25 mouse cellular contexts compared by ENCODE assay signal in the genomic region with DNA sequence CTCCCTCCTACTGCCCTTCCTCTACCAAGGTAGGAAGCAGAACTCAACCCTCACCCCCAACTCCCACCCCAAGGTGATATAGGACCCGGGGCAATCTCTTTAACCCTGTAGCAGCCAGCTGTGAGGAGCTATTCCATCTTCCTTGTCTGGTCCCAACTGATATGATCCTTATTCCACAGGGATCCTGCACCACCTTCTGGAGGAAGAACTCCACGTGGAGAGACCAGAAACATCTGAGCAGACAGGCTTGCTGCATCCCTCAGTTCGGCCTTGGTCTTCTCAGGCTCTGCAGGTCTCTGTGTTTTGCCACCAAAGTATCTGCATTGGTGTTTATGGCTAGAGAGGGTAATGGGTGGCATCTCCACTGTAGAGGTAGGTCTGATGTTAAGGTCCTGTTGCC. TPM values are rescaled to one million over a fixed set of nuclear protein-coding genes. Genes with fewer than 3 reads are reported as not detected.
DNase-seq lines count a peak whose midpoint lies in the region; ATAC-seq and TF ChIP-seq lines count a peak whose summit lies in the region.
"Had no signal": no experiment of that assay in that cellular context is flagged by ENCODE, and none has a peak within 500 bp of the region (broad histone marks: within the 10 kb centered on the region; RNA-seq: fewer than 3 reads in every experiment).

No protein-coding gene starts in this region.

- no peak overlapping the region for H3K4me2 ChIP-seq in midbrain, postnatal 0 days (ENCODE audit: low read depth, low read length, poor library complexity, severe bottlenecking)
- no peak overlapping the region for H3K4me2 ChIP-seq in midbrain, embryonic 13.5 days (replicated peaks)
- H3K4me2 ChIP-seq: embryonic facial prominence, embryonic 12.5 days; heart, embryonic 12.5 days; hindbrain, embryonic 12.5 days; limb, embryonic 15.5 days; midbrain, embryonic 15.5 days; neural tube, embryonic 13.5 days had no signal

- no peaks in the 10 kb centered on the region for H3K79me2 ChIP-seq in heart, adult 2 months (replicated peaks; ENCODE audit: control insufficient read depth, insufficient read depth, low read length)

- TF ChIP-seq CTCF in heart, adult 2 months (IDR thresholded peaks at IDR 0.05) = peak; percentile 46
- peak; percentile 54 for TF ChIP-seq CTCF in layer of hippocampus, adult 2 months (conservative IDR thresholded peaks at IDR 0.05)
- TF ChIP-seq CTCF in midbrain, postnatal 0 days (IDR thresholded peaks at IDR 0.05) = peak; percentile 38

- H3K36me3 ChIP-seq in heart, adult 2 months (ENCODE audit: control insufficient read depth, insufficient read depth, low read length) = no peaks in the 10 kb centered on the region
- no peaks in the 10 kb centered on the region for H3K36me3 ChIP-seq in midbrain, postnatal 0 days (ENCODE audit: insufficient read depth, low read length)
- H3K36me3 ChIP-seq in midbrain, embryonic 13.5 days = no peaks in the 10 kb centered on the region
- H3K36me3 ChIP-seq: embryonic facial prominence, embryonic 12.5 days; G1E; heart, embryonic 12.5 days; hindbrain, embryonic 12.5 days; limb, embryonic 15.5 days; midbrain, embryonic 15.5 days; neural tube, embryonic 13.5 days had no signal

- no peak for DNase-seq in heart, adult 2 months
- no peak for DNase-seq in heart, adult 18-20 months
- DNase-seq in layer of hippocampus, adult 2 months (ENCODE audit: low spot score in 2 of 2) = no peak
- DNase-seq in layer of hippocampus, adult 11-12 months (ENCODE audit: low spot score) = no peak
- DNase-seq in midbrain, postnatal 0 days (ENCODE audit: low spot score) = no peak
- DNase-seq in urinary bladder, postnatal 4 days (ENCODE audit: low spot score in 2 of 2) = no peak
- DNase-seq: adrenal gland, adult 2 months; cerebellum, adult 11-12 months; cerebellum, postnatal 10 days; heart, postnatal 14 days; layer of hippocampus, adult 9-11 months; left cerebral cortex, postnatal 4 days; lung, adult 18-20 months; lung, postnatal 4 days; retina, postnatal 1 day; thymus, postnatal 25 days had no signal

- no peak overlapping the region for H3K9ac ChIP-seq in heart, adult 2 months (ENCODE audit: low read depth, low read length)
- H3K9ac ChIP-seq in midbrain, postnatal 0 days (replicated peaks; ENCODE audit: low read length, poor library complexity, severe bottlenecking) = no peak overlapping the region
- no peak overlapping the region for H3K9ac ChIP-seq in midbrain, embryonic 13.5 days (replicated peaks)
- H3K9ac ChIP-seq: embryonic facial prominence, embryonic 12.5 days; heart, embryonic 12.5 days; hindbrain, embryonic 12.5 days; limb, embryonic 15.5 days; midbrain, embryonic 15.5 days; neural tube, embryonic 13.5 days had no signal

- intact Hi-C loops in heart, adult 2 months (cut with DNase I) = loop anchor here (5.0 kb wide), 1 partner anchor 59 kb away; no protein-coding TSS in a partner anchor

- H3K4me3 ChIP-seq in heart, adult 2 months = no peak overlapping the region
- no peak overlapping the region for H3K4me3 ChIP-seq in layer of hippocampus, adult 2 months
- H3K4me3 ChIP-seq in midbrain, postnatal 0 days (ENCODE audit: low read depth, low read length) = no peak overlapping the region
- H3K4me3 ChIP-seq in midbrain, embryonic 13.5 days (replicated peaks) = no peak overlapping the region
- H3K4me3 ChIP-seq: embryonic facial prominence, embryonic 12.5 days; heart, embryonic 12.5 days; hindbrain, embryonic 12.5 days; limb, embryonic 15.5 days; midbrain, embryonic 15.5 days; myocyte; neural tube, embryonic 13.5 days had no signal

- TF ChIP-seq EP300 in heart, adult 2 months (IDR thresholded peaks at IDR 0.05; ENCODE audit: insufficient read depth, low read depth, low read length) = no peak

- 44% methylated on average over 3 of the region's 3 CpGs for WGBS in heart, adult 2 months
- WGBS in midbrain, postnatal 0 days = 51% methylated on average over 3 of the region's 3 CpGs
- 68% methylated on average over 3 of the region's 3 CpGs for WGBS in midbrain, embryonic 13.5 days

- no peak for TF ChIP-seq POLR2A in heart, adult 2 months (IDR thresholded peaks at IDR 0.05; ENCODE audit: insufficient read depth, low read depth, low read length)

- no peak overlapping the region for H3K27ac ChIP-seq in heart, adult 2 months
- no peak overlapping the region for H3K27ac ChIP-seq in layer of hippocampus, adult 2 months
- no peak overlapping the region for H3K27ac ChIP-seq in midbrain, postnatal 0 days (ENCODE audit: low read depth, low read length)
- no peak overlapping the region for H3K27ac ChIP-seq in midbrain, embryonic 13.5 days
- H3K27ac ChIP-seq: embryonic facial prominence, embryonic 12.5 days; hindbrain, embryonic 12.5 days; limb, embryonic 15.5 days; midbrain, embryonic 15.5 days; neural tube, embryonic 13.5 days had no signal

- ATAC-seq in midbrain, postnatal 0 days (ENCODE audit: low FRiP score) = no peak
- no peak for ATAC-seq in midbrain, embryonic 13.5 days
- ATAC-seq: midbrain, embryonic 15.5 days had no signal

- H3K4me1 ChIP-seq in heart, adult 2 months (ENCODE audit: control insufficient read depth, insufficient read depth, low read length) = no peaks in the 10 kb centered on the region
- no peaks in the 10 kb centered on the region for H3K4me1 ChIP-seq in midbrain, postnatal 0 days (ENCODE audit: insufficient read depth, low read length)
- H3K4me1 ChIP-seq in midbrain, embryonic 13.5 days (replicated peaks) = no peaks in the 10 kb centered on the region
- H3K4me1 ChIP-seq: embryonic facial prominence, embryonic 12.5 days; hindbrain, embryonic 12.5 days; midbrain, embryonic 15.5 days; neural tube, embryonic 13.5 days had no signal

- H3K27me3 ChIP-seq in heart, adult 2 months (ENCODE audit: control insufficient read depth, insufficient read depth, low read length) = no peaks in the 10 kb centered on the region
- no peaks in the 10 kb centered on the region for H3K27me3 ChIP-seq in midbrain, postnatal 0 days (ENCODE audit: insufficient read depth, low read length)
- H3K27me3 ChIP-seq in midbrain, embryonic 13.5 days = no peaks in the 10 kb centered on the region
- H3K27me3 ChIP-seq: embryonic facial prominence, embryonic 12.5 days; heart, embryonic 12.5 days; hindbrain, embryonic 12.5 days; limb, embryonic 15.5 days; midbrain, embryonic 15.5 days; neural tube, embryonic 13.5 days had no signal

- no peaks in the 10 kb centered on the region for H3K9me3 ChIP-seq in midbrain, postnatal 0 days (ENCODE audit: low read length)
- no peaks in the 10 kb centered on the region for H3K9me3 ChIP-seq in midbrain, embryonic 13.5 days
- H3K9me3 ChIP-seq: embryonic facial prominence, embryonic 12.5 days; G1E; heart, embryonic 12.5 days; hindbrain, embryonic 12.5 days; limb, embryonic 15.5 days; midbrain, embryonic 15.5 days; neural tube, embryonic 13.5 days had no signal

RNA-seq across cellular contexts. Expression of gene Snn, which starts 29.4 kb away (rescaled TPM):
- 10 to 100 TPM; 22.6 to 32.3 TPM for total RNA-seq in heart, adult 2 months (2021)
- polyA plus RNA-seq in heart, adult 2 months (2012; rRNA removed) = 23.9 and 32.2 TPM in 2 replicates
- 10 to 100 TPM; 24.6 to 26.5 TPM for total RNA-seq in heart, adult 18-20 months (2021)
- total RNA-seq in layer of hippocampus, adult 2 months (2021) = 100 to 1,000 TPM; 171 TPM
- 241 and 278 TPM in 2 replicates for total RNA-seq in midbrain, postnatal 0 days (2014; rRNA removed)
- 122 and 130 TPM in 2 replicates for polyA plus RNA-seq in midbrain, postnatal 0 days (2015; fragmentation: Nextera tagmentation; extraction: Ambion mirVana)
- 133 and 140 TPM in 2 replicates for polyA plus RNA-seq in midbrain, embryonic 13.5 days (2015; fragmentation: Nextera tagmentation; extraction: Ambion mirVana)

RNA-seq across cellular contexts. Expression of gene Litaf, which starts 34.6 kb away (rescaled TPM):
- 10 to 100 TPM; 19.6 to 25.0 TPM for total RNA-seq in heart, adult 2 months (2021)
- polyA plus RNA-seq in heart, adult 2 months (2012; rRNA removed) = 38.1 and 47.3 TPM in 2 replicates
- 10 to 100 TPM; 17.1 to 20.8 TPM for total RNA-seq in heart, adult 18-20 months (2021)
- total RNA-seq in layer of hippocampus, adult 2 months (2021) = 10 to 100 TPM; 14.1 to 14.5 TPM
- 19.0 and 22.4 TPM in 2 replicates for total RNA-seq in midbrain, postnatal 0 days (2014; rRNA removed)
- polyA plus RNA-seq in midbrain, postnatal 0 days (2015; fragmentation: Nextera tagmentation; extraction: Ambion mirVana) = 20.5 and 20.7 TPM in 2 replicates
- 31.5 and 33.5 TPM in 2 replicates for polyA plus RNA-seq in midbrain, embryonic 13.5 days (2015; fragmentation: Nextera tagmentation; extraction: Ambion mirVana)
